Mouse (Mus musculus) hindbrain, postnatal 0 days (tissue): ENCODE measurements around the gene Entpd7. TPM values are rescaled to one million over a fixed set of nuclear protein-coding genes. Genes with fewer than 3 reads are reported as not detected.

Experiments
- ATAC-seq: fragments of 200-750 bp; cut with Nextera tagmentation; 2 replicates; pipeline ENCODE4 v1.8.0; 2017; ENCODE audit warnings: mild to moderate bottlenecking, moderate TSS enrichment, moderate library complexity
- DNase-seq: peaks from one replicate; pipeline ENCODE4 v3.0.0-alpha.2; 2015; ENCODE audit warnings: low spot score
- H3K27ac ChIP-seq: fragments of 300-500 bp; sonication (generic); 2 replicates; pipeline ENCODE4 v1.5.1; 2014; ENCODE audit warnings: mild to moderate bottlenecking
- H3K27me3 ChIP-seq: fragments of 300-500 bp; sonication (generic); 2 replicates; pipeline ENCODE4 v1.6.1; 2014; ENCODE audit warnings: low read length, mixed read lengths; ENCODE audit not compliant: insufficient read depth
- H3K36me3 ChIP-seq: fragments of 300-500 bp; sonication (generic); 2 replicates; pipeline ENCODE4 v1.6.1; 2014; ENCODE audit warnings: low read length, mixed read lengths; ENCODE audit not compliant: insufficient read depth
- H3K4me1 ChIP-seq: fragments of 300-500 bp; sonication (generic); 2 replicates; pipeline ENCODE4 v1.6.1; 2014; ENCODE audit warnings: antibody characterized with exemption, low read length, mixed read lengths; ENCODE audit not compliant: insufficient read depth
- H3K4me2 ChIP-seq: fragments of 300-500 bp; sonication (generic); 2 replicates; pipeline ENCODE4 v1.6.1; 2014; ENCODE audit warnings: low read depth, mild to moderate bottlenecking, low read length, moderate library complexity, mixed read lengths
- H3K4me3 ChIP-seq: fragments of 300-500 bp; sonication (generic); 2 replicates; pipeline ENCODE4 v1.5.1; 2014; ENCODE audit warnings: low read length
- H3K9ac ChIP-seq: fragments of 300-500 bp; sonication (generic); replicated peaks from 2 replicates; pipeline ENCODE4 v1.6.1; 2014; ENCODE audit warnings: mild to moderate bottlenecking, low read length, moderate library complexity, mixed read lengths
- H3K9me3 ChIP-seq: fragments of 300-500 bp; sonication (generic); 2 replicates; pipeline ENCODE4 v1.6.1; 2016; ENCODE audit warnings: low read length, mixed read lengths
- CTCF ChIP-seq: IDR thresholded peaks from 2 replicates; pipeline ENCODE4 v1.5.1; 2016; ENCODE audit warnings: antibody characterized with exemption, control low read depth, low read depth
- WGBS: fragments of 180-500 bp; shearing (Covaris S2); extraction: QIAGEN DNeasy Blood & Tissue Kit; methylation state at CpG from one replicate; pipeline ENCODE4 v1.1.7; 2014; 5-methylcytosine and 5-hydroxymethylcytosine counted together
- polyA plus RNA-seq: library from polyadenylated mRNA; unstranded; fragments of >200 nt; fragmentation: Nextera tagmentation; extraction: Ambion mirVana; gene quantifications from 2 replicates; pipeline ENCODE4 v1.2.1, GENCODE M21; 2015
- total RNA-seq: library from RNA; depleted of rRNA; stranded (reverse); fragments of >200 nt; gene quantifications from 2 replicates; pipeline ENCODE4 v1.2.3, GENCODE M21; 2014

Gene Entpd7
- total and polyA plus RNA-seq, 2 experiments from 2014 or later: 7.9 to 8.7 TPM

- H3K27me3 ChIP-seq: no peaks in the 10 kb centered on the region
- H3K4me1 ChIP-seq: peaks cover 21% of the 10 kb centered on the region
- H3K9me3 ChIP-seq: no peaks in the 10 kb centered on the region
- no peak for TF ChIP-seq CTCF
- no peaks in the 10 kb centered on the region for H3K36me3 ChIP-seq
- H3K27ac ChIP-seq: peak overlapping the region; percentile 88
- WGBS: under 1% methylated on average over 27 of the region's 29 CpGs
- peak overlapping the region; percentile 90 for H3K4me2 ChIP-seq
- peak overlapping the region; percentile 86 for H3K4me3 ChIP-seq
- DNase-seq (no peak), ATAC-seq (no peak; the same call in 1 of the 2 replicates)
- H3K9ac ChIP-seq: peak overlapping the region; percentile 88
These were observed 15.2 kb upstream of the Entpd7 start for GRCm38 (mm10) chr19:43674316-43674689.

GRCm38 (mm10) chr19:43674730-43675524, 14.5 kb upstream of the Entpd7 start, which contains the start of gene Slc25a28:
Gene Slc25a28 (minus strand): TSS chr19:43674881.
- peaks cover 21% of the 10 kb centered on the region for H3K4me1 ChIP-seq
- H3K9me3 ChIP-seq: no peaks in the 10 kb centered on the region
- H3K4me3 ChIP-seq: peak within 1 kb of the TSS; percentile 86
- peak; percentile 86 for TF ChIP-seq CTCF
- peak; percentile 100 for DNase-seq
- no peaks in the 10 kb centered on the region for H3K27me3 ChIP-seq
- WGBS: under 1% methylated on average over 75 of the region's 79 CpGs
- peak within 1 kb of the TSS; percentile 88 for H3K9ac ChIP-seq
- ATAC-seq: peak; percentile 96
- peak within 1 kb of the TSS; percentile 99 for H3K27ac ChIP-seq
- peak within 1 kb of the TSS; percentile 93 for H3K4me2 ChIP-seq
- no peaks in the 10 kb centered on the region for H3K36me3 ChIP-seq

- Histone ChIP-seq H3K36me3 (no peaks in the 10 kb centered on the region), H3K4me1 (peaks cover 21% of the 10 kb centered on the region), H3K27ac (peak overlapping the region; percentile 99), H3K9me3 (no peaks in the 10 kb centered on the region), H3K9ac (peak overlapping the region; percentile 72), H3K27me3 (no peaks in the 10 kb centered on the region), H3K4me2 (peak overlapping the region; percentile 93), H3K4me3 (peak overlapping the region; percentile 86)
- ATAC-seq (no peak), DNase-seq (peak; percentile 50)
- TF ChIP-seq CTCF: no peak
- 2% methylated on average over 43 of the region's 43 CpGs for WGBS
These were observed 13.7 kb upstream of the Entpd7 start for GRCm38 (mm10) chr19:43675525-43676400.

- H3K27me3 ChIP-seq: no peaks in the 10 kb centered on the region
- ATAC-seq (no peak), DNase-seq (no peak)
- no peak overlapping the region for H3K4me2 ChIP-seq
- no peaks in the 10 kb centered on the region for H3K36me3 ChIP-seq
- no peak for TF ChIP-seq CTCF
- H3K9me3 ChIP-seq: no peaks in the 10 kb centered on the region
- H3K9ac ChIP-seq: no peak overlapping the region
- 85% methylated on average over 8 of the region's 8 CpGs for WGBS
- H3K4me1 ChIP-seq: peaks cover 8% of the 10 kb centered on the region
- H3K4me3 ChIP-seq: no peak overlapping the region
- no peak overlapping the region for H3K27ac ChIP-seq
These were observed 10.9 kb upstream of the Entpd7 start for GRCm38 (mm10) chr19:43678467-43679003.

- H3K27me3 ChIP-seq: no peaks in the 10 kb centered on the region
- no peak overlapping the region for H3K4me2 ChIP-seq
- H3K9me3 ChIP-seq: no peaks in the 10 kb centered on the region
- no peak overlapping the region for H3K4me3 ChIP-seq
- no peak for DNase-seq
- H3K36me3 ChIP-seq: no peaks in the 10 kb centered on the region
- no peak for TF ChIP-seq CTCF
- H3K27ac ChIP-seq: no peak overlapping the region
- ATAC-seq: no peak
- no peak overlapping the region for H3K9ac ChIP-seq
- 82% methylated on average over 10 of the region's 10 CpGs for WGBS
- H3K4me1 ChIP-seq: peaks cover 6% of the 10 kb centered on the region
These were observed 9.9 kb upstream of the Entpd7 start for GRCm38 (mm10) chr19:43679474-43679981.

- no peak overlapping the region for H3K27ac ChIP-seq
- TF ChIP-seq CTCF: no peak
- H3K9me3 ChIP-seq: no peaks in the 10 kb centered on the region
- H3K4me3 ChIP-seq: no peak overlapping the region
- no peaks in the 10 kb centered on the region for H3K36me3 ChIP-seq
- ATAC-seq (no peak), DNase-seq (no peak)
- H3K4me1 ChIP-seq: peaks cover under 1% of the 10 kb centered on the region; the same call in 1 of the 2 replicates
- WGBS: 88% methylated on average over 4 of the region's 4 CpGs
- H3K9ac ChIP-seq: no peak overlapping the region
- no peaks in the 10 kb centered on the region for H3K27me3 ChIP-seq
- no peak overlapping the region for H3K4me2 ChIP-seq
These were observed 7.9 kb upstream of the Entpd7 start for GRCm38 (mm10) chr19:43681541-43681940.
